Mouse (Mus musculus) mouse trophoblast stem cell (cell line): Measurements from ENCODE around the gene Jmy.

Experiments used
- in situ Hi-C, 2 experiments: fragments of 300-500 bp; cut with MseI, MboI; formaldehyde crosslinking; loops; 2 replicates in 1 of 2; 3 replicates in 1 of 2; pipeline ENCODE4 v1.15.1; 2025

Gene Jmy

DNA sequence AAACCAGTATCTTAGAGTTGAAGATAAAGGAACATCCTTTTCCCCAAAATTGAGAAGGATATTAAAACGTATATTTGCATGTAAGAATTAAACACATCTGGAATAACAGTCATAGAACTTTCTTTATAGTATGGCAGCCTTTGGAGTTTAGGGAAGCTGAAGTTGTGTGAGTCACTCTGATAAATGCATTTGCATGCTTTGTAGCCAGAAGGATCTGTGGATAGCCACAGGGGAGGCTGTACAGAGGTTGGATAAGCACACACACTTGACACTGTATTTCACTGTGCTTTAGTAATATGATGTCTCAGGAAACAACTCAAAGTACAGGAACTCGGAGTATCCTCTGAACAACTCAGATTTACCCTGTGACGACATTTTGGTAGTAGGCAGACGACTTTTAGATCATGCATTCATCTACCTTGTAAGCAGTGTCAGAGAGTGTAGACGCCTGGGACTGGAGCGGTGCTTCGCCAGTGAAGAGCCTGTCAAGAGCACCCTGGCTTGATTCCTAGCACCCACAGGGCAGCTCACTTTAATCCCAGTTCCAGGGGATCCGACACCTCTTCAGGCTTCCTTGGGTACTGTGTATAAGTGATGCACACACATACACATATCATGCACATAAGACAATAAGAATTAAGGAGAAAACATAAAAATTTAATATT lies 119.1 kb downstream of the Jmy start:
- in situ Hi-C loops = no loop called here
